Mouse (Mus musculus) midbrain, embryonic 12.5 days (tissue): Measurements from ENCODE around the gene Gm38392. TPM values are rescaled to one million over a fixed set of nuclear protein-coding genes. Genes with fewer than 3 reads are reported as not detected.

ENCODE experiments used
- ATAC-seq: fragments of 200-750 bp; cut with Nextera tagmentation; 2 replicates; pipeline ENCODE4 v1.8.0; 2017; ENCODE audit warnings: low read depth, moderate TSS enrichment, moderate library complexity; ENCODE audit not compliant: low FRiP score
- H3K27ac ChIP-seq: fragments of 300-500 bp; sonication (generic); replicated peaks from 2 replicates; pipeline ENCODE4 v1.5.1; 2016; ENCODE audit warnings: mild to moderate bottlenecking
- H3K27me3 ChIP-seq: fragments of 300-500 bp; sonication (generic); 2 replicates; pipeline ENCODE4 v1.6.1; 2016; ENCODE audit warnings: mild to moderate bottlenecking
- H3K36me3 ChIP-seq: fragments of 300-500 bp; sonication (generic); 2 replicates; pipeline ENCODE4 v1.6.1; 2016
- H3K4me1 ChIP-seq: fragments of 300-500 bp; sonication (generic); 2 replicates; pipeline ENCODE4 v1.6.1; 2016
- H3K4me2 ChIP-seq: fragments of 300-500 bp; sonication (generic); replicated peaks from 2 replicates; pipeline ENCODE4 v1.6.1; 2016; ENCODE audit warnings: mild to moderate bottlenecking, moderate library complexity
- H3K4me3 ChIP-seq: fragments of 300-500 bp; sonication (generic); 2 replicates; pipeline ENCODE4 v1.5.1; 2016; ENCODE audit warnings: mild to moderate bottlenecking
- H3K9ac ChIP-seq: fragments of 300-500 bp; sonication (generic); replicated peaks from 2 replicates; pipeline ENCODE4 v1.6.1; 2016; ENCODE audit warnings: mild to moderate bottlenecking, moderate library complexity
- H3K9me3 ChIP-seq: fragments of 300-500 bp; sonication (generic); 2 replicates; pipeline ENCODE4 v1.6.1; 2016; ENCODE audit warnings: mild to moderate bottlenecking
- WGBS: fragments of 180-500 bp; shearing (Covaris S2); methylation state at CpG from one replicate; pipeline ENCODE4 v1.1.7; 2016; 5-methylcytosine and 5-hydroxymethylcytosine counted together
- polyA plus RNA-seq: library from polyadenylated mRNA; unstranded; fragments of >200 nt; fragmentation: Nextera tagmentation; extraction: Ambion mirVana; gene quantifications from 2 replicates; pipeline ENCODE4 v1.2.1, GENCODE M21; 2016

Gene Gm38392
- polyA plus RNA-seq, 1 experiment from 2014 or later, result not detected

DNA sequence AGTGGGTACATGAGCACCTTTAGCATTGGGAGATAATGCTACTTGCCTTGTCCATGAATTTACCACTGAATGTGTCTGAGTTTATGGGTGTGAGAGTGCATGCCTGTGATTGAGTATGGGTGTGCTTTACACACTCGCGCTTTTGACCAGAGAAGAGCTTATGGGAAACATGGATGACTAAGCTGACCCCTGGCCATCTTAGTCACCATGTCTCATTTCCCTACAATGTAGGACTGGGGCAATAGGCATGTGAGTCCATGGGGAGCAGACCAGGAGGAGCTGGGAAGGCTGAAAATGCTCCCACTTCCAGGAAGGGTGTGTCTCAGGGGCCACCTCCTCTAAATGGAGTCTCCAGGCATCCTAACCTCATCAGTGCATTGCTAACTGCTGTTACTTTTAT, 76.9 kb downstream of the Gm38392 start:
- Histone ChIP-seq H3K9me3 (no peaks in the 10 kb centered on the region), H3K4me1 (peaks cover 77% of the 10 kb centered on the region), H3K27ac (peak overlapping the region; percentile 96), H3K9ac (peak overlapping the region; percentile 75), H3K4me2 (peak overlapping the region; percentile 60), H3K4me3 (peak overlapping the region; percentile 55), H3K36me3 (peaks cover 2% of the 10 kb centered on the region; the same call in 1 of the 2 replicates), H3K27me3 (peaks cover 99% of the 10 kb centered on the region)
- no peak for ATAC-seq
- 15% methylated on average over 2 of the region's 2 CpGs for WGBS

DNA sequence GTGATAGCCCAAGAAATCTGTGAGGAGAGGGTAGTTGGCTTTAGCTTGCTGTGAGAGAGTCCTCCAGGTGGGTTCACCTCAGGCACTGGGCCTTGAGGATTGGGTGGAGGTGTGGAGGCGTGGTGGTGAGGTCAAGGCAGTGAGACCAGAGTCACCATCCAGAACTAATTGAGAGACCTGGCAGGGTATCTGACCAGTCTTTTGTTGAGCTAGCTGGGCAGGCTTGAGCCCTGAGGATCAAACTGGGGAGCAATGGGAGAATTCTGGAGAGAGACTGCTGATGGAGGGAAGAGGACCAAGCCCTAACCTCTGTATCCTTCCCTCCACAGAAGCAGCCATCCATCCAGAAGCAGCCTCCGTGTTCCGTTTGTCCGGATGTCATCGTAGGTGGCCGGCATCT, 77.7 kb downstream of the Gm38392 start:
- ATAC-seq, result no peak
- Histone ChIP-seq H3K9me3 (no peaks in the 10 kb centered on the region), H3K9ac (peak overlapping the region; percentile 75), H3K27ac (peak overlapping the region; percentile 96), H3K4me1 (peaks cover 77% of the 10 kb centered on the region), H3K36me3 (no peaks in the 10 kb centered on the region; the same call in 1 of the 2 replicates), H3K4me2 (peak overlapping the region; percentile 60), H3K4me3 (peak overlapping the region; percentile 55), H3K27me3 (peaks cover 99% of the 10 kb centered on the region)
- WGBS, result 4% methylated on average over 6 of the region's 6 CpGs

DNA sequence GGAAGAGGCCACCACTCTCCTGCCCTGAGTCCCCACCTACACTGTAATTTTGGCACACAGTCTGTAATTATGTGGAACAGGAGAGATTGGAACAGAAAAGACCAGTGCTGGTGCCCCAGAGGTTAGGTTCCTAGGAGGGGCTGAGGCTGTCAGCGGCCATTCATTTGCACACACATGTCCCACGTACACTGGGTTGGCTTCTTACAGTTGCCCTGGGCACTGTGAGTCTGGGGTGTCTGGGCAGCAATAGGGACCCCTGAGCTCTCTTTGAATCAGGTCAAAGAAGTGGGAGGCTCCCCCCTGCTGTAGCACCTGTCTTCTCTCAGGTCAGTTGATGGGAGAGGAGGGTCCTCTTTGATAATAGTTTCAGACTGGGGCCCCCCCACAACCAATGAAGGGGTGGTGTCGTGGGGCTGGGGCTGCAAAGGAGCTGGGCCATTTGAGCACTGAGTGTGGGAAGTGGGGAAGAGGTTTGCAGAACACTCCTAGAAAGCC, 78.7 kb downstream of the Gm38392 start:
- H3K36me3 ChIP-seq, result no peaks in the 10 kb centered on the region; the same call in 1 of the 2 replicates
- H3K4me1 ChIP-seq, result peaks cover 77% of the 10 kb centered on the region
- H3K27ac ChIP-seq, result peak overlapping the region; percentile 96
- H3K9me3 ChIP-seq, result no peaks in the 10 kb centered on the region
- no peak for ATAC-seq
- H3K9ac ChIP-seq, result peak overlapping the region; percentile 75
- H3K4me2 ChIP-seq, result peak overlapping the region; percentile 60
- 0% methylated on average over 3 of the region's 3 CpGs for WGBS
- peak overlapping the region; percentile 55 for H3K4me3 ChIP-seq
- peaks cover 99% of the 10 kb centered on the region for H3K27me3 ChIP-seq

DNA sequence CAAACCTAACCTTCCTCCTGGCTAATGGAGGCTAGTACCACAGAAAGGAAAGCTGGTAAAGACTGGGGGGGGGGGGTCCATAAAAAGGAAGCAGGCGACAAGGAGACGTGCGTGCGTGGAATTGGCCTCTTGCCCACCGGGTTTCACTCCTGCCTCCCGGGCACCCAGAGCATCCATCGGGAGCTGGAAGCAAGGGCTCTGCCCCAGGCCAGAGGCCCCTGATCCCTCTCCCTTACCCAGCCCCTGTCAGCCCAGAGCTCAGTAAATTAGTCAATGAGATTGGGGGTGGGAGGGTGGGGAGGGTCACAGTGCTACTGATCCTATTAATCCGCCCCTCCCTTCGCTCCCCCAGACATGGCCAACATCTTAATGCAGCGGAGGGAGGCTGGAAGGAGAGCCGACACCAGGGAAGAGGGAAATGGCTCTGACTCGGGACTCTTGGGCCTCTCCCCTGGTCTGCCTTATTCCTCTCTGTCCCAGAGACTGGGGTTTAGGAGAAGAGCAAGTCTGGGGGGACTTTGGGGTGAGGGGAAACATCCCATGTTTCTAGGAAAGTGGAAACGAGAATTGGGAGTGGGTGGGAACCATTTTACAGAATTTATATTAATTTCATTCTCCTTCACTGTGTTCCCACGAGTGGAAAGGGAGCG, 79.4 kb downstream of the Gm38392 start:
- Histone ChIP-seq H3K9me3 (no peaks in the 10 kb centered on the region), H3K4me1 (peaks cover 79% of the 10 kb centered on the region), H3K36me3 (no peaks in the 10 kb centered on the region; the same call in 1 of the 2 replicates), H3K4me3 (peak overlapping the region; percentile 55), H3K27me3 (peaks cover 99% of the 10 kb centered on the region), H3K4me2 (peak overlapping the region; percentile 60), H3K9ac (peak overlapping the region; percentile 75), H3K27ac (peak overlapping the region; percentile 96)
- WGBS, result 2% methylated on average over 15 of the region's 15 CpGs
- ATAC-seq, result peak; percentile 17; the same call in 1 of the 2 replicates

DNA sequence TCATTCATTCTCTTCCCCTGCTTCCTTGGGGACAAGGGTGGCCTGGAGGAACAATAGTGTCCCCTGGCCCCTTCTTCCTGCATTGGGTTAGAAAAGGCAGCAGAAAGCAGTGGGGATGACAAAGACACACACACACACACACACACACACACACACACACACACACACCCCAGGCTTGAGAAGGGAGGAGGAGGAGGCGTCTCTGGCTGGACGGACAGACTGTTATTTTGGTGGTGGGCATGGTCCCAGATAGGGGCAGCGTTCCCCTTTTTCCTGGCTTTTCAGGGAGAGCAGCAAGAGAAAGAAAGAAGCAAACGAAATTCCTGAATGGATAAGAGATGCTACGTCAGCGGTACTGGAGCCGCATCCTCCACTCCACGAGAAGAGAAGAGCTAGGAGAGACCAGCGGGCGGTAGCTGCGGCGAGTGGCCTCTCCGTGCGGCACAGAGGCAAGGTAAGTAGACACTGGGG, 80.1 kb downstream of the Gm38392 start:
- WGBS, result 0% methylated on average over 14 of the region's 14 CpGs
- H3K4me2 ChIP-seq, result peak overlapping the region; percentile 60
- H3K4me1 ChIP-seq, result peaks cover 78% of the 10 kb centered on the region

DNA sequence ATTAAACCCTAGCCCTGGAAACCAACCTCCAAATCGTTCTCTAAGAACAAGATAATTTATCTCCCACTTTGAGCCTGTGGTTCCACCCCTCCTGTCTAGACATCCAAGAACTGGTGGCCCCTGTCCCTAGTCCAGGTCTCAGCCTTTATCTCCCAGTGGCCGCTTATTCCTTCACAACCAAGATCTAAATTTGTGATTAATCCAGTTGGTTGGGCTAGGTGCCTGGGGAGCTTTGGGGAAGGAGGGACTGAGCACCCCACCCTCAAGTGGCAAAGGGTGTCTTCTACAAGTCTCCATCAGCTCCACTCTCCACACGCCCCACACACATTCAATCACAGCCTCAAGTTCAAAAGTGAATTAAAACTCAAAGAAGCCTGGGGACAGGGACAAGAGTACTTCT, 80.5 kb downstream of the Gm38392 start:
- Histone ChIP-seq H3K27me3 (peaks cover 99% of the 10 kb centered on the region), H3K4me1 (peaks cover 79% of the 10 kb centered on the region), H3K27ac (peak overlapping the region; percentile 96), H3K4me2 (peak overlapping the region; percentile 60), H3K9ac (peak overlapping the region; percentile 75), H3K36me3 (no peaks in the 10 kb centered on the region; the same call in 1 of the 2 replicates), H3K9me3 (no peaks in the 10 kb centered on the region), H3K4me3 (peak overlapping the region; percentile 55)
- WGBS, result 4% methylated on average over 3 of the region's 3 CpGs
- peak; percentile 2; the same call in 1 of the 2 replicates for ATAC-seq

More for the DNA sequence above, 80.1 kb downstream of the Gm38392 start:
- peak overlapping the region; percentile 96 for H3K27ac ChIP-seq
- H3K9ac ChIP-seq, result peak overlapping the region; percentile 75
- H3K9me3 ChIP-seq, result no peaks in the 10 kb centered on the region
- peak; percentile 12; the same call in 1 of the 2 replicates for ATAC-seq
- H3K27me3 ChIP-seq, result peaks cover 99% of the 10 kb centered on the region
- no peaks in the 10 kb centered on the region; the same call in 1 of the 2 replicates for H3K36me3 ChIP-seq
- peak overlapping the region; percentile 55 for H3K4me3 ChIP-seq

DNA sequence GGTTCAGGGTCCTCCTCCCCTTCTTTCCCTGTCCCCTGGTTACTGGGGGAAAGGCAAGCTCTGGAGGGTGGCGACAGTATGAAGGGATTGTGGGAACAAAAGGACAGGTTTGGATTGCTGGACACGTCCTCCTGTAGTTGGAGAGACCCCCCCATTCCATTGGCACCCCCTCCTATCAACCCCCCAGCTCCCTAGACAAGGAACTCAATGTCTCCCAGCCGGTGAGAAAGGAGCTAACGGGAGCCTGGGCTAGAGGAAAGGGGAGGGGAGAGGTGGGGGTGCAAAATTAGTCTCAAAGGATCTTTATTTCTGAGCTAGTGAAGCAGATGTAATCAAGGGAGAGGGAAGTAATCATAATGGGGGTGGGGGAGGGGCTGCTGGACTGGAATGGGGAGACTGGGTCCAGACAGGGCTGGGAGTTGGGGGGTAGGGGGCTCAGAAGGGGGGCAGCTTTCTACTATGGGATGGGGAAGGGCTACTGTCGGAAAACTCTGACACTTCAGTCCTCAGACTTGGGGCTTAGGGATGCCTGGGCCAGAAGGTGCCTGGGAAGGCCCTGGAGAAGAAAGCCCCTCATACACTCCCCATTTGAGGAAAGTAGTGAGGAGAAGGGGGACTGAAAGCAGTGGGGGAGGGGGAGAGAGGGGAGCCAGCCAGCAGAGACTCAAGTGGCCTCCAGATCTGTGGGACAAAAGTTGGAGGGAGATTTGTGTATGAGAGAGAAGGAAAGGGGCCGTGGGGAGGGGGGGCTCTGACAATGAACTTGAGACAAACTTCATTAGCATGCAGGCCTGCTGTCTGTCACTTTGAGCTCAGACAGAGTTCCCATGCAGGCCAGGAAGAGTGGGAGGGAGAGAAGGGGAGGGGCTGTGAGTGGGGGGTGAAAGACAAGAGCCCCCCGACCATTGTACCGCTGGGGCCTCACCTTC, 81.2 kb downstream of the Gm38392 start:
- 1% methylated on average over 8 of the region's 8 CpGs for WGBS
- H3K27ac ChIP-seq, result peak overlapping the region; percentile 96
- peaks cover 99% of the 10 kb centered on the region for H3K27me3 ChIP-seq
- peaks cover 81% of the 10 kb centered on the region for H3K4me1 ChIP-seq
- H3K9ac ChIP-seq, result peak overlapping the region; percentile 75
- no peaks in the 10 kb centered on the region for H3K9me3 ChIP-seq
- ATAC-seq, result peak; percentile 81
- H3K4me3 ChIP-seq, result peak overlapping the region; percentile 55
- no peaks in the 10 kb centered on the region; the same call in 1 of the 2 replicates for H3K36me3 ChIP-seq
- peak overlapping the region; percentile 60 for H3K4me2 ChIP-seq

DNA sequence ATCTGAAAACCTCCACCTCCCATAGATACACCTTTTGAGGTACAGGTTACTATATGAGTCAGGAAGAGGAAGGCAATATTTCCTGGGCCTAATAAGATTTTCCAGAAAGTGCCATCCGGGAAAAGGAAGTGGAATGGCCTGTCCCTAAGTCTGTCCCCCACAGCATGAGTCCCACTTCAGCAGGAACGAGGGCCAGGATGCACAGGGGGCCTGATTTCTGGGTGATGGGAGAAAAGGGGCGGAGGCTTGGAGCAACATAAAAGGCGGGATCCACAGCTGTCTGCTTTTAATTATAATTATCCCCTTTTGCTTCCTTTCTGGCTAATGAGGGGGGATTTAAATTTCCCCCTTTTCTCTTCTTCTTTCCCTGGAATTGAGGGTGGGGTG, 81.8 kb downstream of the Gm38392 start:
- peak; percentile 13; the same call in 1 of the 2 replicates for ATAC-seq
- Histone ChIP-seq H3K36me3 (no peaks in the 10 kb centered on the region; the same call in 1 of the 2 replicates), H3K27me3 (peaks cover 99% of the 10 kb centered on the region), H3K4me3 (no peak overlapping the region), H3K9ac (no peak overlapping the region), H3K27ac (peak overlapping the region; percentile 96), H3K9me3 (no peaks in the 10 kb centered on the region), H3K4me1 (peaks cover 85% of the 10 kb centered on the region), H3K4me2 (peak overlapping the region; percentile 60)
- 3% methylated on average over 4 of the region's 4 CpGs for WGBS

DNA sequence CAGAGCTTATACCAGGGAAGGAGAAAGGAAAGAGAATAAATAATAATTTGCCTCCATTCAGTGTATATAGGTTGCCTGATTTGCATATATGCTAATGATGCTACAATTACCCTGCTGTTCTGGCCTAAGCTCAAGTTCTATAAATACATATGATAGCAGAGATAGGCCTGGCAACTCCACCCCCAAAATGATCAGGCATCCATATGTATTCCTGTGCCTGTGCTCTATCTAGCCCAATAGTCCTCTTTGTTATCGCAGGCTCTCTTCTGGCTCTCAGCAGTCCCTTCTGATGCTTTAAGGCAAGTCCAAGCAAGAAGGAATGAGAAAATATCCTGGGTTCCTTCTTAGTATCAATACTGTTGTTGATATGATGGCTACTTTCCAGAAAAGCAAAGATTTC, 82.3 kb downstream of the Gm38392 start:
- Histone ChIP-seq H3K27me3 (peaks cover 98% of the 10 kb centered on the region), H3K27ac (peak overlapping the region; percentile 96), H3K9me3 (no peaks in the 10 kb centered on the region), H3K4me3 (no peak overlapping the region), H3K36me3 (no peaks in the 10 kb centered on the region; the same call in 1 of the 2 replicates), H3K4me2 (peak overlapping the region; percentile 60), H3K9ac (peak overlapping the region; percentile 12; the same call in 1 of the 2 replicates), H3K4me1 (peaks cover 81% of the 10 kb centered on the region)
- 6% methylated on average over 1 of the region's 1 CpGs for WGBS
- ATAC-seq, result no peak

DNA sequence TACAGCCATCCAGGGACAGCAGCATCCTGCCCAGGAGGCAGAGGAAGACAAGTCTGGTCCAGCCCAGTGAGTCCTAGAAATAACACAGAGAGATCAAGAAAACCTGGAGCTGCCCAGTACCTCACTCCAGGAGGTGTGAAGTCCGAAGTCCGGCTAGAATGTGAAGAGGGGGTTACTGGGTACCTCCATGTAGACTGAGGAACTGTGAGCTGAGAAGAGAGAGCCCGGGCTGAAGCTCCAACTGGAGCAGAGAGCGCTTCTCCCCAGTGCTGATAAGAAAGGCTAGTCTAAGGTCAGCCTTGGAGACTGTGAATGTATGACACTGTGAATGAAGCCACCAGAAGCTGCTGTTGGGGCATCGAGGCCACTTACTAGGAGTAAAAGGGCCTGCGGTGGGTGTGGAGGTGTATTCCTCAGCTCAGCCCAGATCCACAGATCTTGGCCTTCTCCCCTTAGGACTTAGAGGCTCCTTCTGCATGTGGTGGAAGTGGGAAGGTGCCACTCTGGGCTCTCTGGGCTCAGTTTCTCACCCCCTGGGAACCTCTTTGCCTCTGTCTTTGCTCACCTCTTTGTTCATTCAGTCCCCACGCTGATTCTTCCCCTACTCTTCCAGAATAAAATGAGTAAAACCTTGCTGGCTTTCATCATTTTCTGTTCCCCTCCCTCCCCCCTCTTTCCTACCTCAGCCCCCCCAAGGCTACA, 82.9 kb downstream of the Gm38392 start:
- peaks cover 96% of the 10 kb centered on the region for H3K27me3 ChIP-seq
- peak overlapping the region; percentile 96 for H3K27ac ChIP-seq
- H3K4me2 ChIP-seq, result peak overlapping the region; percentile 60
- H3K4me1 ChIP-seq, result peaks cover 79% of the 10 kb centered on the region
- 5% methylated on average over 7 of the region's 7 CpGs for WGBS
- no peaks in the 10 kb centered on the region for H3K36me3 ChIP-seq
- no peak overlapping the region for H3K4me3 ChIP-seq
- ATAC-seq, result no peak
- H3K9ac ChIP-seq, result peak overlapping the region; percentile 24; the same call in 1 of the 2 replicates
- H3K9me3 ChIP-seq, result no peaks in the 10 kb centered on the region

DNA sequence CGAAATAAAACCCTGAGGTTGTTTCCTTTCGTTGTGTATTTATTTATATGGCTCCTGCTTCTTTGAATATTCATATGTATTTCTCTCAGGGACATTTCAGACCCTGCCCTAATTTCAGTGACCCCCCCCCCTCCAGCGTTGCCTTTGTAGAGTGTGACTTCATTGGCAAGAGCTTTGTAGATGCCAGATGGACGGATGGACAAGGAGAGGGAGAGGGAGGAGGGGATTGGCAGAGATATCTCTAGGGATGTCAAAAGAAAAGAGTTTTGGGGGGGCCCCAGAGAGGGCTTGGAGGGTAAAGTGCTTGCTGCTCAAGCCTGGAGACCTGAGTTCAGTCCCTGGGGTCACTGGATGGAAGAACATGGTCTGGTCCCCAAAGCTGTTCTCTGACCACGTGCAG, 83.6 kb downstream of the Gm38392 start:
- Histone ChIP-seq H3K36me3 (no peaks in the 10 kb centered on the region), H3K4me1 (peaks cover 82% of the 10 kb centered on the region), H3K9ac (no peak overlapping the region), H3K4me3 (no peak overlapping the region), H3K27ac (peak overlapping the region; percentile 96), H3K9me3 (no peaks in the 10 kb centered on the region), H3K27me3 (peaks cover 95% of the 10 kb centered on the region), H3K4me2 (peak overlapping the region; percentile 60; the same call in 1 of the 2 replicates)
- no peak for ATAC-seq
- 4% methylated on average over 5 of the region's 5 CpGs for WGBS
